In the genomic region with DNA sequence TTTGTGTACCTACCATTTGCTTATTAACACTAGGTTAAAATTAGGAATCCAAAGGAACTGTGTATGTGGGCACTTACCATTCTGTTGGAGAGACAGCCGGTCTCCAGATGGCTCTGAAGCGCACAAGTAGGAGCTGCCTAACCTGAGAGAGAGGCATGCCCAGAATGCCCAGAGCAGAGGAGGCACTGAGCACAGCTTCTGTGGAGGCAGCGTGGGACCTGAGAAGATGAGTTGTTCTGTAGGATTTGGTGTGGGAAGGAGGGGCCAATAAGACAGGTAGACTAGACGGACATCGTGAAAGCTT, we compare ENCODE assay signal across 12 mouse cellular contexts. TPM values are rescaled to one million over a fixed set of nuclear protein-coding genes. Genes with fewer than 3 reads are reported as not detected.
DNase-seq lines count a peak whose midpoint lies in the region; TF ChIP-seq lines count a peak whose summit lies in the region.
"Had no signal": no experiment of that assay in that cellular context is flagged by ENCODE, and none has a peak within 500 bp of the region (broad histone marks: within the 10 kb centered on the region; RNA-seq: fewer than 3 reads in every experiment).

No protein-coding gene starts in this region.

- no peak overlapping the region for H3K4me3 ChIP-seq in layer of hippocampus, adult 2 months
- H3K4me3 ChIP-seq: neural tube, embryonic 12.5 days had no signal

- H3K27ac ChIP-seq in layer of hippocampus, adult 2 months: peak overlapping the region; percentile 97
- H3K27ac ChIP-seq: neural tube, embryonic 12.5 days had no signal

- peak; percentile 85 for DNase-seq in layer of hippocampus, adult 11-12 months (ENCODE audit: low spot score)
- no peak for DNase-seq in layer of hippocampus, postnatal 10 days (ENCODE audit: low spot score in 2 of 2)
- DNase-seq in cerebellum, adult 8-10 months: peak; percentile 72
- DNase-seq in layer of hippocampus, adult 2 months (ENCODE audit: low spot score in 2 of 2): peak; percentile 72 to 89
- peak; percentile 81 for DNase-seq in right cerebral cortex, postnatal 25 days
- DNase-seq in spleen, adult 12 weeks (ENCODE audit: low spot score): no peak
- DNase-seq in yolk sac, embryonic 10.5 days (ENCODE audit: low spot score): no peak
- DNase-seq: adrenal gland, postnatal 36 days; kidney, adult 2 months; lung, embryonic 14.5 days; thymus, postnatal 14 days had no signal

- TF ChIP-seq CTCF in layer of hippocampus, adult 2 months (conservative IDR thresholded peaks at IDR 0.05): no peak

RNA-seq across cellular contexts. Expression of gene Mtmr12, which starts 10.5 kb away (rescaled TPM):
- 10 to 100 TPM; 17.4 to 18.8 TPM for total RNA-seq in layer of hippocampus, postnatal 10 days (2021)
- total RNA-seq in layer of hippocampus, adult 2 months (2021): 10 to 100 TPM; 58.1 to 58.9 TPM

Comparison
In these comparisons a context has a peak if more than half of its experiments do, and no peak if none do; other contexts are left out.
1. DNase-seq: peak in layer of hippocampus, adult 11-12 months (single experiment), cerebellum, adult 8-10 months (single experiment), layer of hippocampus, adult 2 months (2 of 2) and right cerebral cortex, postnatal 25 days (single experiment); none in layer of hippocampus, postnatal 10 days (0 of 2), spleen, adult 12 weeks (single experiment) and yolk sac, embryonic 10.5 days (single experiment).